Mouse (Mus musculus): Measurements from ENCODE around the gene Pfkfb4. TPM values are rescaled to one million over a fixed set of nuclear protein-coding genes. Genes with fewer than 3 reads are reported as not detected.
A peak's percentile ranks its signal among the peaks of the same experiment; 100 is the strongest.

Pfkfb4 gene
- 10 to 100 TPM; 20.9 to 26.7 TPM for total RNA-seq (2021)
- long read RNA-seq, transcript Pfkfb4-203 (14 exons, 3,488 nt), result major isoform, 9 of 29 reads
- long read RNA-seq, partial matches to known transcripts, result 2 of 29 reads
- long read RNA-seq, other reads (novel, unspliced or antisense), result 18 of 29 reads

DNA sequence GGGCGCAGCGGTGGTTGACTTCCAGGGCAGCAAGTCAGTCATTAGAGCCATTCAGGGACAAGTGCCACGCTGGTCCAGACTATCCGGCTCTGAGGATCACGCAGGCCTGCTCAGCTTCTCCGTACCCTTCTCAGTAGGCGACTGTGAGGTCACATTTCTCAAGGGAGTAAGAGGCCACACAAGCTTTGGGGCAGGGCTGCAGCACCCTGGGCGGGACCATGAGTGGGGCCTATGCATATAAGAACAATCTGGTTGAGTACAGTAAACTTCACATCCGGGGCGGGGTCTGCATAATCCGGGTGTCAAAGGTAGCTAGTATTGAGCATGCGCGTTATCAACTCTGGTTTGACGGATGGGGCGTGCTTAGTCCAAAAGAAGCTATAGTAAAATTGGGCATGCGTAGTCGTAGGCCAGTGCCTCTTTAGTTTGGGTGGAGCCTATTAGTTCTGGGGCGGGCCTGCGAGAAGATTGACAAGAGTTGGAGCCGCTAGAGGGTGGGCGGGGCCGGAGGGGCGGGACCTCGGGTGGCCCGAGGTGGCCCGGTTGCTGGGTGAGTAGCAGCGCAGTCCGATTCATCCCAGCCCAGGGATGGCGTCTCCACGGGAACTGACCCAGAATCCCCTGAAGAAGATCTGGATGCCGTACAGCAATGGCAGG is at the start of gene Pfkfb4:
TSS of gene Pfkfb4 (plus strand) at position 351 of the 657 bp plus-strand sequence.
- peak; percentile 81 to 86 for DNase-seq (ENCODE audit: low spot score in 2 of 2)

GRCm38 (mm10) chr9:108945111-108945510 is 46.5 kb upstream of the Pfkfb4 start:
- DNase-seq (ENCODE audit: low spot score in 2 of 2), result no peak

DNA sequence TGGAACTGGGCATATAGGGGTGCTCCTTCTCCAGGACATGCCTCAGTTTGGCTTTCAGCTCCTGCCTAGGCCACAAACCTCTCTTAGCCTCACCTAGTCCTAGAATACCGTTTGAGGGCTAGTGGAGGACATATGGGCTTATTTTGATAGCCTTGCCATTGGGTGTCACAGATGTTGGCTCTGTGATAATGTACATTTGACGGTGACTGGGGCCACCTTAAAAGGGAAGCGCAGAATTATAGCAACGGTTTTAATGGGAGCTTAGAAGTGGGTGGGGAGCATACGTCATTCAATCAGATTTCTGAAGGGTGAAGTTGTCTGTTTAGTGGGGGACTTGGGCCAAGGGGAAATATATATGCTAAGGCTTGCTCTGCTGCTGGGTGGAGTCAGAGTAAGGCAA is 46.0 kb upstream of the Pfkfb4 start:
- DNase-seq (ENCODE audit: low spot score in 2 of 2), result no peak

DNA sequence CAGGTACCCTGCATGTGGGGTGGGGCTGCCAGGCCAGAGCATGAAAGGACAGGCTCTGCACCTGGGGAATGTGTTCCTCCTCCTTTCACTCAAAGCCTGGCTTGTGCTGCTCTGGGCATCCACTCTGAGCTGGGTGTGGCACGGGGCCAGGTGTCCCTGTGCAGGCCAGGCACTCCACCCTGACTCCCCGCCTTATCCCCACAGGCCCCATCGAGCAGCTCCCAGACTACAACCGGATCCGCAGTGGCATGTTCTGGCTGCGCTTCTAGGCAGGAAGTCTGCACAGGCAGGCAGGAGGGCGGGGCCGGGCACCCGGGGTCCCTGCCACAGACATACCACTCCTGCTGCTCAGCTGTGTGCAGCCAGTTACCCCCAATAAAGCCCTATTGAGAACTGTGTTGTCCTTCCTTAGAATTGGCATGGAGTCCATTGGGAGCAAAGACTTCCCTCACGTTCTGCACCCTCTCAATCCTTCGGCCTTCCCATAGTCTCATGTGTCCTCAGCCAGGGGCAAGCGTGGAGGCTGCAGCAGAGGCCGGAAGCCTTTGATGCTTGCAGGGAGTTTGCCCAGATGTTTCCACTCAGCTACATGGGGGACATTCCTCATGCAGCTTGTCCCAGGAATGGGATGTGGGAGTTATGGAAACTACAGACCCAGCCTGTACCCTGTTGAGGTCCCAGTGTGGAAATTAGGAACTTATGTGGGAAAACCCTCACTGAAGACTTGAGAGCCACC is 42.2 kb upstream of the Pfkfb4 start:
- DNase-seq (ENCODE audit: low spot score in 2 of 2), result no peak

DNA sequence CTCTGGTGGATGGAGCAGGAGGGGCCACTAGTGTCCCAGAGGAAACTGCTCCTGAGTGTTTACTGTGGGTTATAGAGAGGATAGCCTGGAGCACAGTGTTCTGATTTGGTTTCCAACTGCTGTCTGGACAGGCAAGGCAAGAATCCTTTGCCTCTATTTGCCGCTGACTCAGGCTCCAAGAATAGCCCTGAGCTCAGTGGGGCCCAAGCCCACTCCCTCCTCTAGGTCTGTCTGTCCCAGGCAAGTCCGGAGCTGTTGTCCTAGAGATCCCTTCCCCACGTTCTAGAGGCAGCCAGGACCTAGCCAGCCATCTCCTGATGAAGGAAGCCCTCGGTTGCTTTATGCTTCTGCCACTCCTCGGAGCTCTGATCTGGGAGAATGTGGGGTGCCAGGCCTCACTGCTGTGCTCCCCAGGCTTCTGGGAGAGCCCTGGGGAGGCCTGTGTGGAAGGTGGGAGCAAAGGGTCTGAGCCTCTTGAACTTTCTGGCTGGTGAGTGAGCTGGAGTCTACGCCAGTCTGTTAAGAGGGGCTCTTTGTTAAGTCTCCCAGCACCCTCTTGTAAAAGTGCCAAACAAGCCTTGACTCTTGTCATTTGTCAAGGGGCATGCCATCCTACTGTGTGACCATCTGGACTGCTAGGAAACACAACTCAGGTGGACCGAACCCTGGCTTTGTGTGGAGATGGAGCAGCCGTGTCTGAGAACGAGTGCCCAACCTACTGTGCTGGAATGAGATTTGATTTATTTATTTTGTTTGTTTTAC is 41.4 kb upstream of the Pfkfb4 start:
- DNase-seq (ENCODE audit: low spot score in 2 of 2), result no peak

DNA sequence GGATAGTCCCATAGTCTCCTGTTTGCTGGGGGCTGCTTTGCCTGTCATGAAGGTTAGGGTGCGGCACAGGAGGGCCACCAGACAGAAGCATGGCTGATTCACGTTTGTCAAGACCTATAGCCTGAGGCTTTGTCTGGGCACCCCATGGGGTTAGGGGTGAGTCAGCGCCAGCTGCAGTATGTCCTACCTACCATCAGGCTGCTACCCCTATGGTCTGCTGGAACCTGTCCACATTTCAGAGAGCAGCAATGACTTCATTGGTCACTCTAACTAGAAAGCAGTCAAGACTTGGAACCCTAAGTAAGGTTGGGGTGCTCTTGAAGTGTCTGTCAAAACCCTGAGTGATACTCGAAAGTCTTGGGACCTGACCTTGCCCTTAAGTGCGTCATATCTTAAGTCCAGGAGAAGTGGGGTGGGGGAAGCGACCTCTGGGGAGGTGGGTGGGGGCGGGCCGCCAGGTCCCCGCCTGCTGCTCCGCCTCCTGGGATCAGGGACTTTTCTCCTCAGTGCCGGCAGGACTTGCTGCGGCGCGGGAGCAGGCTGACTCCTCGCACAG is 38.4 kb upstream of the Pfkfb4 start, which contains the start of gene Col7a1:
TSS of gene Col7a1 (plus strand) at position 506 of the 556 bp plus-strand sequence.
- DNase-seq (ENCODE audit: low spot score in 2 of 2), result no peak

DNA sequence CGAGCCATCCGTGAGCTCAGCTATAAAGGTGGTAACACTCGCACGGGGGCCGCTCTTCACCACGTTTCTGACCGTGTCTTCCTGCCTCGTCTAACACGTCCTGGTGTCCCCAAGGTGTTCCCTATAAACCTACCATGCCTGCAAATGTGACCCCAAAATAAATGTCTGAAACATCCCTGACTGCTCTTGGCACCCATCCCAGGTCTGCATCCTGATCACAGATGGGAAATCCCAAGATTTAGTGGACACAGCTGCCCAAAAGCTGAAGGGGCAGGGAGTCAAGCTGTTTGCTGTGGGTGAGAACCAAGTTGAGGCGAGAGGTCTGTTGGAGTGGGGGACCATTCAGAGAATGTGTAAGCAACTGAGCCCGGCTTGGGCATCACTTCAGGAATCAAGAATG is 36.3 kb upstream of the Pfkfb4 start:
- no peak for DNase-seq (ENCODE audit: low spot score in 2 of 2)

DNA sequence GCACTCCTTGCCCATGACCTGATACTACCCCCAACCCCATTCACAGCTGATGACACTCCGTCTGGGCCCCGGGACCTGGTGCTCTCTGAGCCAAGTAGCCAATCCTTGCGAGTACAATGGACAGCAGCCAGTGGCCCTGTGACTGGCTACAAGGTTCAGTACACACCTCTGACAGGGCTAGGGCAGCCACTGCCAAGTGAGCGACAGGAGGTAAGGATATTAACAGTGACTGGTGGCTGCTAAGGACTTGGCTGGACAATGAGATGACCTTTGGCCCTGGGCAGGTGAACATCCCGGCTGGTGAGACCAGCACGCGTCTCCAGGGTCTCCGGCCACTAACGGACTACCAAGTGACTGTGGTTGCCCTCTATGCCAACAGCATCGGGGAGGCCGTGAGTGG is 35.7 kb upstream of the Pfkfb4 start:
- DNase-seq (ENCODE audit: low spot score in 2 of 2), result no peak

DNA sequence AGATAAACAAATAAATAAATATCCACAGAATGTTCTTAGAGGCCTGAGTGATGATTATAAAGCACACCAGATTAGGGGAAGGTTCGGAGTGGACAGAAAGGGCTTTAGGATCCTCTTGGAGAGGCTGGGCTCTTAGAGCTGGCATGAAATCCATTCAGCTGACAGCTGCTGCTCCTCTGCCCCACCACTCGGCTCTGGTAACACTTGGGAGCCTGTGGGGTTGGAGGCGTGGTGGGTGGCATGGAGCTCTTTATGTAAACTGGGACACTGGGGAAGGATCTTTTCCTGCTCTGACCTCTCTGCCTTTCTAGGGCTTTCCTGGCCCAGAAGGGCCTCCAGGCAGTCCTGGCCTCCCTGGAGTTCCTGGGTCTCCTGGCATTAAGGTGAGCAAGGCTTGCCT is 28.0 kb upstream of the Pfkfb4 start:
- no peak for DNase-seq (ENCODE audit: low spot score in 2 of 2)

- no peak for DNase-seq (ENCODE audit: low spot score in 2 of 2)
Observed at GRCm38 (mm10) chr9:108964338-108964737, 27.2 kb upstream of the Pfkfb4 start.

- DNase-seq (ENCODE audit: low spot score in 2 of 2), result no peak
Observed at GRCm38 (mm10) chr9:108970623-108971022, 21.0 kb upstream of the Pfkfb4 start.

DNA sequence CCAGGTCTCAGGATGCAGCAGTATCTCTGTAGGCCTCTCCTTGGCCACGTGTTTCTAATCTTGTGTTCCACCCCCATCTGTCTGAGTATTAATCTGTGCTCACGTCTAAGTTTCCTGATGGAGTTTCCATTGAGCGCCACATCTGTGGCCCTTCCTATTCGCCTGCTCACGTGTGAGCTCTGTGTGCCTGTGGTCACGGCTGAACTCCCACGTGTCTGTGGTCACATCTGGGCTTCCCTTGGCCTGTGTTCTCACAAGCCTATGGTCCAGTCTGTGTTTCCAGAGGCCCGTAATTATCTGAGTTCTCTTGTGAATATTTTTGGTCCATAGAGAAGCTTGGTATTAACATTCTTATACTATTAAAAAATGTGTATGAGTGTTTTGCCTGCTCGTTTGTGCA is 15.1 kb upstream of the Pfkfb4 start:
- DNase-seq (ENCODE audit: low spot score in 2 of 2), result no peak

DNA sequence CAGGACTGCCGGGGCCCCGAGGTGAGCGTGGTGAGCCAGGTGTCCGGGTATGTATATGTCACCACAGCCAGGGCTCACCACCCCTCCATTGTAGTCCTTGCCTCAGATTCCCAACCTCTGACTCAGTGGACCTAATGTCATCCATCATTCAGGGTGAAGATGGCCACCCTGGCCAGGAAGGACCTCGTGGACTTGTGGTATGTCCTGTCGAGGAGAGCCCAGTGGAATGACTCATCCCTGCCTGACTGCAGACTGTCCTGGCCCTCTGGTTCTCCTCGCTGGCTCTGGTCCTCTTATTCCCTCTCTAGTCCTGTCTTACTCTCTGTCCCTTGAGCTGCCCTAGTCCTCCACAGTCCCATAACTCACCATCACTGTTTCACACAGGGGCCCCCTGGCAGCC is 13.6 kb upstream of the Pfkfb4 start:
- DNase-seq (ENCODE audit: low spot score in 2 of 2), result no peak

DNA sequence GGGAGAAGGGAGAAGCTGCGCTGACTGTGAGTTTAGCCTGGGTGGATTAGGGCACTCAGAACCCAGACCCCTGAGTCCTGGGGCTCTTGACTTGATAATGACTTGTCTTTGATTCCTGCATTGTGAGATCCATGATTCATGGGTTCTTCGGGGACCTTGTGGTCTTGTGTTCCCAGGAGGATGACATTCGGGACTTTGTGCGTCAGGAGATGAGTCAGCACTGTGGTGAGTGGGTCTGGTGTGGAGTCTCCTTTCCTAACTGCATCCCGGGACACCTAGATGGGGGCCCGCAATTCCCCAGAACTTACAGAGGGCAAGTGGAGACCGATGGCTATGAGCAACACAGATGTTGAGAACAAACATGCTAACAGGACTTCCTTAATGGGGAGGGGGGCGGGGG is 9.1 kb upstream of the Pfkfb4 start:
- no peak for DNase-seq (ENCODE audit: low spot score in 2 of 2)

DNA sequence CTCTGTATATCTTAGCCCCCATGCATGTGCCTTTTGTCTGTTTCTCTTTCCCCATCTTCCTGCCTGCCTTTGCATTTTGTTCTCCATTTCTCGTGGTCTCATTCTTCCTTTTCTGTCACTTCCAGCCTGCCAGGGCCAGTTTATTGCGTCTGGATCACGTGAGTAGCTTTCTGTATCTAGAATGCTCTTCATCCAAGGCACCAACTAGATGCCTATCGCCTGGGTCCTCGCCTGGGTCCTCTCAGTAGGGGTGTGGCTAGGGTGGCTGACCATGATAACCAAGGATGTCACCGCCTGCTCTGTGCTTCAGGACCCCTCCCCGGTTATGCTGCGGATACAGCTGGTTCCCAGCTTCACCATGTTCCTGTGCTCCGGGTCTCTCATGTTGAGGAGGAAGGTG is 8.4 kb upstream of the Pfkfb4 start:
- no peak for DNase-seq (ENCODE audit: low spot score in 2 of 2)

- no peak for DNase-seq (ENCODE audit: low spot score in 2 of 2)
Observed at GRCm38 (mm10) chr9:108985710-108986109, 5.9 kb upstream of the Pfkfb4 start, which contains the start of gene Ucn2. Gene Ucn2 (plus strand): TSS chr9:108986010.

GRCm38 (mm10) chr9:108987704-108988350 is 3.8 kb upstream of the Pfkfb4 start:
- DNase-seq (ENCODE audit: low spot score in 2 of 2), result no peak

- peak in 1 of 2 experiments; percentile 19 for DNase-seq (ENCODE audit: low spot score in 2 of 2)
Observed at GRCm38 (mm10) chr9:108989802-108990461, 1.6 kb upstream of the Pfkfb4 start.

DNA sequence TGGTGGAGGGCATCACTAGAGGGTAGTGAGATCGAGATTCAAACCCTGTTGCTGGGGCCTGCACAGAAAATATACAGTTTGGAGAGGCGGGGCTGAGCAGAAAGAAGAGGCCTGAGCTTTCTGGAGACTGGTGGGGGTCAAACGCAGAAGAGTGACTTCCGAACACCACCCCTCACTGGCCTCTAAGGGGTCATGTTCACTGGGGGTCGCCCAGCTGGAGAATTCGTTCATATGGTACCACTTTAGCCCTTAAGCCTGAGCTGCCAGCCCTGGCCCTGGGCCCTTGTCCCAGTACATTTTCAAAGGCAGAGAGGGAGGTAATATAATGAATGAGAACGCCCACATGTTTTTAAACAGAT is 1.1 kb upstream of the Pfkfb4 start:
- DNase-seq (ENCODE audit: low spot score in 2 of 2), result peak; percentile 18 to 38

- DNase-seq (ENCODE audit: low spot score in 2 of 2), result no peak
Observed at GRCm38 (mm10) chr9:108992085-108992469, 499 bp downstream of the Pfkfb4 start.

Measured in layer of hippocampus, postnatal 10 days (tissue).